Mouse (Mus musculus) MEL (cell line): ENCODE results near the gene Sfn.

Experiments
- CHD2 ChIP-seq: IDR thresholded peaks from 2 replicates; pipeline ENCODE4 v1.6.1; 2011; ENCODE audit warnings: low read length, improper control_type of control experiment
- CTCF ChIP-seq, 3 experiments: IDR thresholded peaks in 2 of 3; conservative IDR thresholded peaks in 1 of 3; 2 replicates each; pipeline ENCODE4 v1.5.1; 2011 to 2012; ENCODE audit warnings: low read length in 3 of 3, low read depth in 2 of 3, mild to moderate bottlenecking in 2 of 3, improper control_type of control experiment in 1 of 3, inconsistent platforms in 1 of 3, mixed read lengths in 1 of 3, moderate library complexity in 1 of 3; ENCODE audit not compliant: control insufficient read depth in 1 of 3, insufficient read depth in 1 of 3, poor library complexity in 1 of 3, severe bottlenecking in 1 of 3
- EP300 ChIP-seq, 2 experiments: IDR thresholded peaks; 2 replicates each; pipeline ENCODE4 v1.6.1; 2011; ENCODE audit warnings: improper control_type of control experiment in 2 of 2, low read length in 2 of 2, low read depth in 1 of 2, mild to moderate bottlenecking in 1 of 2
- JUND ChIP-seq: IDR thresholded peaks from 2 replicates; pipeline ENCODE4 v1.6.1; 2011; ENCODE audit warnings: low read depth, mild to moderate bottlenecking, improper control_type of control experiment, low read length
- POLR2AphosphoS2 ChIP-seq: IDR thresholded peaks from 2 replicates; pipeline ENCODE4 v1.6.1; 2011; ENCODE audit warnings: low read length, improper control_type of control experiment

DNA sequence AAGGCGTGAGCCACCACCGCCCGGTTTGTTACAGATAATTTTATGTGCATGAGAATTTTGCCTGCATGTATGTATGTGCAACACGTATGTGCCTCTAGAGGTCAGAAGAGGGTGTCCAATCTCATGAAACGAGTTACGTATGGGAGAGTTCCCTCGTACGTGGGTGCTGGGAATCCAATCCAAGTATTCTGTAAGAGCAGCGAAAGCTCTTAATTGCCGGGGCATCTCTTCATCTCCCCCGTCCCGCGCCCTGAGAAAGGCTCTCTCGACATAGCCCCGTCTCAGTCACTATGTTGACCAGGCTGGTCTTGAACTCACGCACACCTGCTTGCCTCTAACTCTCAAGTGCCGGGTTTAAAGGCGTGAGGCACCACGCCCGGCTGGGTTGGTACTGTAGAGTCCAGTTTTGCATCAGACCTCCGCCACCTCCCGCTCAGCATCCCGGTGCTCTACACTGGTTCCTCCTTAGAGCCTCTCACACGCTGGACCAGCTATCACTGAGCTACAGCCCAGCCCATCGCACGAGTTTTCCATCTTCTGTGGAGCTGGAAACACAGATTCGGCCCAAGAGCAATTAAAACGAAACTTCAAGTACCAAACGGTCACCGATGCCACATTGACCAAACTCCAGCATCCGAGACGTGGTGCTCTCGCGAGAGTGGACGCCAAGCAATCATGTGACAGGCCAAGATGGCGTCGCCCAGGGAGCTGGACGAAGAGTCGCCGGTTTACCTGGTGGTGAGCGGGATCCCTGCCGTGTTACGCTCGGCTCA, 27.7 kb downstream of the Sfn start, which contains the start of gene Gpatch3:
- TF ChIP-seq CHD2 = peak; percentile 98
- TF ChIP-seq EP300 (IDR thresholded peaks at IDR 0.05; ENCODE audit: low read depth in 1 of 2, low read length in 2 of 2) = no peak
- TF ChIP-seq CTCF (IDR thresholded peaks at IDR 0.05 in 2 of 3, conservative IDR thresholded peaks at IDR 0.05 in 1 of 3; ENCODE audit: control insufficient read depth in 1 of 3, insufficient read depth in 1 of 3, low read depth in 2 of 3, low read length in 3 of 3, poor library complexity in 1 of 3, severe bottlenecking in 1 of 3) = peak in 2 of 3 experiments; percentile 28 to 38; a peak in 3 of 6 replicates
- TF ChIP-seq JUND = no peak
- TF ChIP-seq POLR2AphosphoS2 = peak; percentile 72
